Comparison of ENCODE assay signal across 4 mouse cellular contexts in the genomic region with DNA sequence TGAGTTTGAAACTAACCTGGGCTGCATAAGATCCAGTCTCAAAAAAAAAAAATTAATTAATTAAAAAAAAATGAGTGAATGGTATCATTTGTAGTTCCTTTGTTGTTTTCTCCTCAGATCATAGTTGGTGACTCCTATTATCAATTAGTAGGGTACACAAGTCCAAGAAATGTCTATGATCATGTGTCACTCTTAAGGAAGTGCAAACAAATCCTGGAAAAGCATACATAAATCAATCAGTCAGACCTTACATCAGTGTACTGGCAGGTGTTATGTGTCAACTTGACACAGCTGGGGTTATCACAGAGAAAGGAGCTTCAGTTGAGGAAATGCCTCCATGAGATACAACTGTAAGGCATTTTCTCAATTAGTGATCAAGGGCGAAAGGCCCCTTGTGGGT.
DNase-seq lines count a peak whose midpoint lies in the region; ATAC-seq and TF ChIP-seq lines count a peak whose summit lies in the region.
"Not testable (repeated sequence)": the region's sequence is repeated elsewhere in the genome, so short reads cannot be mapped to it uniquely, and the experiment has no call there.

No protein-coding gene starts in this region.

- H3K4me1 ChIP-seq in intestine, postnatal 0 days (replicated peaks; ENCODE audit: control insufficient read depth, insufficient read depth, low read length); liver, postnatal 0 days (ENCODE audit: insufficient read depth); stomach, postnatal 0 days (replicated peaks; ENCODE audit: control insufficient read depth, insufficient read depth): not testable (repeated sequence)
- peaks cover 12% of the 10 kb centered on the region for H3K4me1 ChIP-seq in liver, adult 2 months (ENCODE audit: control insufficient read depth, insufficient read depth, low read length)

- not testable (repeated sequence) for H3K4me2 ChIP-seq in intestine, postnatal 0 days (replicated peaks; ENCODE audit: low read depth); liver, postnatal 0 days (ENCODE audit: low read depth, low read length); stomach, postnatal 0 days (replicated peaks; ENCODE audit: low read depth)

- H3K36me3 ChIP-seq in intestine, postnatal 0 days (ENCODE audit: control insufficient read depth, insufficient read depth), result peaks cover 15% of the 10 kb centered on the region; the same call in 1 of the 2 replicates
- peaks cover 43% of the 10 kb centered on the region for H3K36me3 ChIP-seq in liver, adult 2 months (ENCODE audit: control insufficient read depth, insufficient read depth, low read length)
- H3K36me3 ChIP-seq in liver, postnatal 0 days (replicated peaks; ENCODE audit: insufficient read depth, low read length), result peaks cover 14% of the 10 kb centered on the region
- H3K36me3 ChIP-seq in stomach, postnatal 0 days (ENCODE audit: control insufficient read depth, insufficient read depth, low read length), result not testable (repeated sequence)

- TF ChIP-seq POLR2A in liver, adult 2 months (IDR thresholded peaks at IDR 0.05; ENCODE audit: extremely low read depth, insufficient read depth, low read length), result not testable (repeated sequence)

- H3K9me3 ChIP-seq in intestine, postnatal 0 days (ENCODE audit: control insufficient read depth); liver, postnatal 0 days (ENCODE audit: low read length); stomach, postnatal 0 days (ENCODE audit: control insufficient read depth, low read length): not testable (repeated sequence)

- 86% methylated on average over 1 of the region's 1 CpGs for WGBS in intestine, postnatal 0 days
- WGBS in liver, adult 2 months, result 82% methylated on average over 1 of the region's 1 CpGs
- WGBS in liver, postnatal 0 days (ENCODE audit: insufficient replicate concordance), result 69% methylated on average over 1 of the region's 1 CpGs
- 91% methylated on average over 1 of the region's 1 CpGs for WGBS in stomach, postnatal 0 days

- DNase-seq in liver, adult 2 months (ENCODE audit: extremely low read depth, low read depth, low spot score), result peak; percentile 58
- DNase-seq in liver, postnatal 0 days; stomach, postnatal 0 days (ENCODE audit: low spot score): not testable (repeated sequence)

- not testable (repeated sequence) for TF ChIP-seq CTCF in intestine, postnatal 0 days (IDR thresholded peaks at IDR 0.05; ENCODE audit: low read depth); liver, adult 2 months (IDR thresholded peaks at IDR 0.05; ENCODE audit: low read depth, low read length); liver, postnatal 0 days (IDR thresholded peaks at IDR 0.05; ENCODE audit: low read depth); stomach, postnatal 0 days (IDR thresholded peaks at IDR 0.05; ENCODE audit: low read depth)

- peak; percentile 58 for ATAC-seq in intestine, postnatal 0 days
- ATAC-seq in liver, postnatal 0 days, result peak; percentile 63; the same call in 1 of the 2 replicates
- ATAC-seq in stomach, postnatal 0 days (ENCODE audit: low FRiP score, low TSS enrichment), result peak; percentile 63; the same call in 1 of the 2 replicates

- H3K27me3 ChIP-seq in intestine, postnatal 0 days (replicated peaks; ENCODE audit: control insufficient read depth, insufficient read depth, low read length); liver, adult 2 months (ENCODE audit: control insufficient read depth, insufficient read depth, low read length); liver, postnatal 0 days (ENCODE audit: insufficient read depth, low read length); stomach, postnatal 0 days (ENCODE audit: control insufficient read depth, insufficient read depth, low read length): not testable (repeated sequence)

- H3K79me2 ChIP-seq in liver, adult 2 months (ENCODE audit: control insufficient read depth, insufficient read depth, low read length), result not testable (repeated sequence)

- H3K4me3 ChIP-seq in intestine, postnatal 0 days (ENCODE audit: low read depth, low read length); liver, adult 2 months (ENCODE audit: insufficient read depth, low read depth, low read length); liver, postnatal 0 days (ENCODE audit: low read depth, low read length); stomach, postnatal 0 days (ENCODE audit: low read depth, low read length): not testable (repeated sequence)

- not testable (repeated sequence) for H3K9ac ChIP-seq in intestine, postnatal 0 days (ENCODE audit: low read depth, low read length); liver, adult 2 months (ENCODE audit: low read depth, low read length); liver, postnatal 0 days (replicated peaks); stomach, postnatal 0 days (ENCODE audit: low read length)

- not testable (repeated sequence) for H3K27ac ChIP-seq in intestine, postnatal 0 days (ENCODE audit: low read depth, low read length); liver, adult 2 months (replicated peaks; ENCODE audit: insufficient read depth, low read depth, low read length); liver, postnatal 0 days (ENCODE audit: low read depth); stomach, postnatal 0 days (replicated peaks)

- TF ChIP-seq EP300 in liver, postnatal 0 days (IDR thresholded peaks at IDR 0.05; ENCODE audit: low read depth); stomach, postnatal 0 days (optimal IDR thresholded peaks at IDR 0.05): not testable (repeated sequence)
